Mouse (Mus musculus) heart, postnatal 36 days (tissue): ENCODE results near the gene Slc26a8. TPM values are rescaled to one million over a fixed set of nuclear protein-coding genes. Genes with fewer than 3 reads are reported as not detected.

Source experiments
- DNase-seq, 2 experiments: peaks; one replicate each; pipeline ENCODE4 v3.0.0; 2021 to 2022
- intact Hi-C: fragments of 180-260 bp; cut with DNase I; formaldehyde crosslinking; loops from one replicate; pipeline ENCODE4 v1.15.1; 2025
- total RNA-seq, 2 experiments: library from RNA; stranded (reverse); gene quantifications; 2 replicates each; pipeline ENCODE4 v1.2.3; 2021

Gene Slc26a8
- total RNA-seq, 2 experiments from 2014 or later = 0.33 to 0.57 TPM

- peak in 1 of 2 experiments; percentile 7 for DNase-seq
- intact Hi-C loops = loop anchor here (1.0 to 5.0 kb wide), 2 partner anchors 55 to 101 kb away; partner anchors contain the start of gene Clpsl2
Measured at GRCm38 (mm10) chr17:28648607-28649370, 41.2 kb downstream of the Slc26a8 start.

- no peak for DNase-seq
- intact Hi-C loops = loop anchor here (5.0 kb wide), 1 partner anchor 99 kb away; the partner anchor contains the start of gene Clpsl2
Measured at GRCm38 (mm10) chr17:28646221-28646620, 43.8 kb downstream of the Slc26a8 start.

GRCm38 (mm10) chr17:28644112-28644511, 45.9 kb downstream of the Slc26a8 start:
- DNase-seq = no peak
- intact Hi-C loops = no loop called here

- DNase-seq = no peak
- intact Hi-C loops = no loop called here
Measured at GRCm38 (mm10) chr17:28643697-28644096, 46.3 kb downstream of the Slc26a8 start.

- intact Hi-C loops = no loop called here
- no peak for DNase-seq
Measured at GRCm38 (mm10) chr17:28640113-28640512, 49.9 kb downstream of the Slc26a8 start.

- DNase-seq = no peak
- intact Hi-C loops = no loop called here
Measured at GRCm38 (mm10) chr17:28637711-28638690, 52.0 kb downstream of the Slc26a8 start.

GRCm38 (mm10) chr17:28635842-28636241, 54.2 kb downstream of the Slc26a8 start:
- no peak for DNase-seq
- intact Hi-C loops = no loop called here

- no peak for DNase-seq
- intact Hi-C loops = no loop called here
Measured at GRCm38 (mm10) chr17:28629125-28629524, 60.9 kb downstream of the Slc26a8 start.

- intact Hi-C loops = no loop called here
- DNase-seq = no peak
Measured at GRCm38 (mm10) chr17:28628248-28629124, 61.5 kb downstream of the Slc26a8 start.

- no peak for DNase-seq
- intact Hi-C loops = no loop called here
Measured at GRCm38 (mm10) chr17:28626937-28627336, 63.1 kb downstream of the Slc26a8 start.

GRCm38 (mm10) chr17:28625327-28625726, 64.7 kb downstream of the Slc26a8 start:
- no peak for DNase-seq
- intact Hi-C loops = no loop called here

- no peak for DNase-seq
- intact Hi-C loops = no loop called here
Measured at GRCm38 (mm10) chr17:28624841-28625240, 65.2 kb downstream of the Slc26a8 start.

- DNase-seq = peak; percentile 90 to 92
- intact Hi-C loops = no loop called here
Measured at GRCm38 (mm10) chr17:28622300-28622759, 67.7 kb downstream of the Slc26a8 start, which contains the start of gene Srpk1. TSS of gene Srpk1 (minus strand) at chr17:28622709.

GRCm38 (mm10) chr17:28621381-28622299, 68.4 kb downstream of the Slc26a8 start:
- peak; percentile 35 to 52 for DNase-seq
- intact Hi-C loops = loop anchor here (2.0 kb wide), 1 partner anchor 29 kb away; no protein-coding TSS in a partner anchor

GRCm38 (mm10) chr17:28618775-28619174, 71.3 kb downstream of the Slc26a8 start:
- intact Hi-C loops = no loop called here
- no peak for DNase-seq

- intact Hi-C loops = no loop called here
- no peak for DNase-seq
Measured at GRCm38 (mm10) chr17:28618124-28618523, 71.9 kb downstream of the Slc26a8 start.

- intact Hi-C loops = no loop called here
- DNase-seq = no peak
Measured at GRCm38 (mm10) chr17:28617636-28618035, 72.4 kb downstream of the Slc26a8 start.

- intact Hi-C loops = no loop called here
- no peak for DNase-seq
Measured at GRCm38 (mm10) chr17:28615332-28615731, 74.7 kb downstream of the Slc26a8 start.

- intact Hi-C loops = no loop called here
- DNase-seq = no peak
Measured at GRCm38 (mm10) chr17:28613096-28613495, 76.9 kb downstream of the Slc26a8 start.
